Mouse (Mus musculus) lung, postnatal 0 days (tissue): ENCODE measurements at regions not wholly inside any gene's neighbourhood (a gene's known extent, or its start where the extent isn't known, plus 50 kb on each side); places are given as distances from the start of the nearest gene placed in this dataset.

ENCODE experiments used
- ATAC-seq: fragments of 200-750 bp; cut with Nextera tagmentation; 2 replicates; pipeline ENCODE4 v1.8.0; 2017; ENCODE audit warnings: moderate library complexity
- DNase-seq: peaks from one replicate; pipeline ENCODE4 v3.0.0-alpha.2; 2016; ENCODE audit warnings: low spot score
- H3K27ac ChIP-seq: fragments of 300-500 bp; sonication (generic); 2 replicates; pipeline ENCODE4 v1.5.1; 2014; ENCODE audit warnings: antibody characterized with exemption, mild to moderate bottlenecking, low read length, mixed read lengths
- H3K27me3 ChIP-seq: fragments of 300-500 bp; sonication (generic); replicated peaks from 2 replicates; pipeline ENCODE4 v1.6.1; 2014; ENCODE audit warnings: low read length, mixed read lengths; ENCODE audit not compliant: insufficient read depth
- H3K36me3 ChIP-seq: fragments of 300-500 bp; sonication (generic); 2 replicates; pipeline ENCODE4 v1.6.1; 2014; ENCODE audit warnings: low read length, mixed read lengths; ENCODE audit not compliant: insufficient read depth
- H3K4me1 ChIP-seq: fragments of 300-500 bp; sonication (generic); 2 replicates; pipeline ENCODE4 v1.6.1; 2014; ENCODE audit warnings: antibody characterized with exemption, low read depth, low read length, mixed read lengths; ENCODE audit not compliant: insufficient read depth
- H3K4me2 ChIP-seq: fragments of 300-500 bp; sonication (generic); replicated peaks from 2 replicates; pipeline ENCODE4 v1.6.1; 2014; ENCODE audit warnings: low read depth, mild to moderate bottlenecking, low read length, moderate library complexity, mixed read lengths
- H3K4me3 ChIP-seq: fragments of 300-500 bp; sonication (generic); 2 replicates; pipeline ENCODE4 v1.5.1; 2014; ENCODE audit warnings: low read depth, low read length
- H3K9ac ChIP-seq: fragments of 300-500 bp; sonication (generic); replicated peaks from 2 replicates; pipeline ENCODE4 v1.6.1; 2014; ENCODE audit warnings: low read depth, mild to moderate bottlenecking
- H3K9me3 ChIP-seq: fragments of 300-500 bp; sonication (generic); 2 replicates; pipeline ENCODE4 v1.6.1; 2016; ENCODE audit warnings: low read length, mixed read lengths
- CTCF ChIP-seq: IDR thresholded peaks from 2 replicates; pipeline ENCODE4 v1.5.1; 2016; ENCODE audit warnings: antibody characterized with exemption, mild to moderate bottlenecking
- EP300 ChIP-seq: IDR thresholded peaks from 2 replicates; pipeline ENCODE4 v1.6.1; 2016; ENCODE audit warnings: antibody characterized with exemption, mild to moderate bottlenecking, control low read depth
- WGBS: fragments of 180-500 bp; shearing (Covaris S2); extraction: QIAGEN DNeasy Blood & Tissue Kit; methylation state at CpG from one replicate; pipeline ENCODE4 v1.1.7; 2014; 5-methylcytosine and 5-hydroxymethylcytosine counted together

- H3K4me1 ChIP-seq = no peaks in the 10 kb centered on the region
- no peaks in the 10 kb centered on the region for H3K27me3 ChIP-seq
- no peaks in the 10 kb centered on the region for H3K36me3 ChIP-seq
- no peak overlapping the region for H3K9ac ChIP-seq
- ATAC-seq (peak; percentile 92), DNase-seq (peak; percentile 94)
- no peaks in the 10 kb centered on the region for H3K9me3 ChIP-seq
- H3K27ac ChIP-seq = no peak overlapping the region
- peak; percentile 90 for TF ChIP-seq CTCF
- peak; percentile 70 for TF ChIP-seq EP300
- WGBS = 9% methylated on average over 2 of the region's 2 CpGs
- H3K4me3 ChIP-seq = no peak overlapping the region
- H3K4me2 ChIP-seq = no peak overlapping the region
Measured at GRCm38 (mm10) chr16:86644912-86645312, 709.1 kb upstream of the N6amt1 start.

GRCm38 (mm10) chr16:86604166-86604565 is 702.5 kb upstream of the Adamts5 start:
- ATAC-seq (no peak), DNase-seq (no peak)
- H3K4me3 ChIP-seq = no peak overlapping the region
- no peak for TF ChIP-seq EP300
- no peak for TF ChIP-seq CTCF
- 38% methylated on average over 7 of the region's 7 CpGs for WGBS
- H3K9ac ChIP-seq = no peak overlapping the region
- no peaks in the 10 kb centered on the region for H3K9me3 ChIP-seq
- no peak overlapping the region for H3K27ac ChIP-seq
- H3K27me3 ChIP-seq = no peaks in the 10 kb centered on the region
- H3K4me1 ChIP-seq = no peaks in the 10 kb centered on the region
- H3K4me2 ChIP-seq = no peak overlapping the region
- no peaks in the 10 kb centered on the region for H3K36me3 ChIP-seq

GRCm38 (mm10) chr16:86594992-86595391 is 693.4 kb upstream of the Adamts5 start:
- Histone ChIP-seq H3K27ac (no peak overlapping the region), H3K4me2 (no peak overlapping the region), H3K9me3 (no peaks in the 10 kb centered on the region), H3K4me3 (no peak overlapping the region), H3K9ac (no peak overlapping the region), H3K4me1 (no peaks in the 10 kb centered on the region), H3K27me3 (no peaks in the 10 kb centered on the region), H3K36me3 (no peaks in the 10 kb centered on the region)
- DNase-seq (peak; percentile 69), ATAC-seq (peak; percentile 76)
- 43% methylated on average over 3 of the region's 3 CpGs for WGBS
- TF ChIP-seq EP300 = peak; percentile 23; the same call in 1 of the 2 replicates
- no peak for TF ChIP-seq CTCF

GRCm38 (mm10) chr16:86586044-86586443 is 684.4 kb upstream of the Adamts5 start:
- no peak for TF ChIP-seq EP300
- TF ChIP-seq CTCF = no peak

GRCm38 (mm10) chr16:86578281-86578680 is 676.7 kb upstream of the Adamts5 start:
- Histone ChIP-seq H3K4me2 (no peak overlapping the region), H3K9ac (no peak overlapping the region), H3K27me3 (no peaks in the 10 kb centered on the region), H3K27ac (no peak overlapping the region), H3K36me3 (no peaks in the 10 kb centered on the region), H3K9me3 (no peaks in the 10 kb centered on the region), H3K4me3 (no peak overlapping the region), H3K4me1 (no peaks in the 10 kb centered on the region; the same call in 1 of the 2 replicates)
- DNase-seq = no peak
- ATAC-seq = no peak
- WGBS = 63% methylated on average over 5 of the region's 5 CpGs
- TF ChIP-seq EP300 (no peak), CTCF (no peak)

More at GRCm38 (mm10) chr16:86586044-86586443, 684.4 kb upstream of the Adamts5 start:
- no peaks in the 10 kb centered on the region for H3K36me3 ChIP-seq
- H3K4me1 ChIP-seq = no peaks in the 10 kb centered on the region
- no peaks in the 10 kb centered on the region for H3K27me3 ChIP-seq
- no peak overlapping the region for H3K27ac ChIP-seq
- WGBS = 56% methylated on average over 4 of the region's 4 CpGs
- ATAC-seq (peak; percentile 54), DNase-seq (peak; percentile 66)
- no peak overlapping the region for H3K4me2 ChIP-seq
- H3K4me3 ChIP-seq = no peak overlapping the region
- no peaks in the 10 kb centered on the region for H3K9me3 ChIP-seq
- no peak overlapping the region for H3K9ac ChIP-seq

- WGBS = 55% methylated on average over 4 of the region's 4 CpGs
- peak; percentile 82 for ATAC-seq
- DNase-seq = peak; percentile 87
Measured at GRCm38 (mm10) chr16:86547465-86548043, 645.9 kb upstream of the Adamts5 start.

GRCm38 (mm10) chr16:86546905-86547304 is 645.3 kb upstream of the Adamts5 start:
- WGBS = 70% methylated on average over 3 of the region's 3 CpGs
- H3K4me3 ChIP-seq = no peak overlapping the region
- H3K36me3 ChIP-seq = no peaks in the 10 kb centered on the region
- no peak overlapping the region for H3K27ac ChIP-seq
- peak; percentile 44; the same call in 1 of the 2 replicates for ATAC-seq
- H3K4me1 ChIP-seq = no peaks in the 10 kb centered on the region
- no peaks in the 10 kb centered on the region for H3K9me3 ChIP-seq
- DNase-seq = peak; percentile 65
- no peak overlapping the region for H3K9ac ChIP-seq
- no peaks in the 10 kb centered on the region for H3K27me3 ChIP-seq
- H3K4me2 ChIP-seq = no peak overlapping the region
- no peak for TF ChIP-seq CTCF
- TF ChIP-seq EP300 = no peak

More at GRCm38 (mm10) chr16:86547465-86548043, 645.9 kb upstream of the Adamts5 start:
- no peaks in the 10 kb centered on the region for H3K36me3 ChIP-seq
- H3K27me3 ChIP-seq = no peaks in the 10 kb centered on the region
- TF ChIP-seq CTCF = no peak
- TF ChIP-seq EP300 = peak; percentile 95
- no peaks in the 10 kb centered on the region for H3K4me1 ChIP-seq
- H3K9ac ChIP-seq = no peak overlapping the region
- H3K27ac ChIP-seq = no peak overlapping the region
- H3K4me3 ChIP-seq = no peak overlapping the region
- H3K9me3 ChIP-seq = no peaks in the 10 kb centered on the region
- no peak overlapping the region for H3K4me2 ChIP-seq
